Mouse (Mus musculus) forebrain, embryonic 13.5 days (tissue): Measurements from ENCODE around the gene Kank1. TPM values are rescaled to one million over a fixed set of nuclear protein-coding genes. Genes with fewer than 3 reads are reported as not detected.

Experiments used
- ATAC-seq: fragments of 200-750 bp; cut with Nextera tagmentation; 2 replicates; pipeline ENCODE4 v1.8.0; 2017
- H3K27ac ChIP-seq: fragments of 300-500 bp; sonication (generic); 2 replicates; pipeline ENCODE4 v1.5.1; 2015; ENCODE audit warnings: inconsistent platforms, mild to moderate bottlenecking, moderate library complexity
- H3K27me3 ChIP-seq: fragments of 300-500 bp; sonication (generic); 2 replicates; pipeline ENCODE4 v1.6.1; 2015; ENCODE audit warnings: mild to moderate bottlenecking, inconsistent platforms
- H3K36me3 ChIP-seq: fragments of 300-500 bp; sonication (generic); 2 replicates; pipeline ENCODE4 v1.6.1; 2015; ENCODE audit warnings: mild to moderate bottlenecking, inconsistent platforms; ENCODE audit not compliant: poor library complexity, severe bottlenecking
- H3K4me1 ChIP-seq: fragments of 300-500 bp; sonication (generic); 2 replicates; pipeline ENCODE4 v1.6.1; 2015; ENCODE audit warnings: inconsistent platforms
- H3K4me2 ChIP-seq: fragments of 300-500 bp; sonication (generic); 2 replicates; pipeline ENCODE4 v1.6.1; 2015; ENCODE audit warnings: inconsistent platforms, mild to moderate bottlenecking, moderate library complexity
- H3K4me3 ChIP-seq: fragments of 300-500 bp; sonication (generic); 2 replicates; pipeline ENCODE4 v1.5.1; 2015; ENCODE audit warnings: mild to moderate bottlenecking, inconsistent platforms
- H3K9ac ChIP-seq: fragments of 300-500 bp; sonication (generic); 2 replicates; pipeline ENCODE4 v1.6.1; 2015; ENCODE audit warnings: mild to moderate bottlenecking, inconsistent platforms
- H3K9me3 ChIP-seq: fragments of 300-500 bp; sonication (generic); replicated peaks from 2 replicates; pipeline ENCODE4 v1.6.1; 2016; ENCODE audit warnings: inconsistent platforms
- WGBS: fragments of 180-500 bp; shearing (Covaris S2); methylation state at CpG from one replicate; pipeline ENCODE4 v1.1.7; 2015; 5-methylcytosine and 5-hydroxymethylcytosine counted together
- polyA plus RNA-seq: library from polyadenylated mRNA; unstranded; fragments of >200 nt; fragmentation: Nextera tagmentation; extraction: Ambion mirVana; gene quantifications from 2 replicates; pipeline ENCODE4 v1.2.1, GENCODE M21; 2015

The Kank1 gene
- polyA plus RNA-seq, 1 experiment from 2014 or later, result 2.7 TPM

- no peaks in the 10 kb centered on the region for H3K36me3 ChIP-seq
- 17% methylated on average over 9 of the region's 9 CpGs for WGBS
- H3K27me3 ChIP-seq, result peaks cover 29% of the 10 kb centered on the region
- ATAC-seq, result no peak
- no peak overlapping the region for H3K4me3 ChIP-seq
- no peak overlapping the region for H3K9ac ChIP-seq
- peaks cover 45% of the 10 kb centered on the region for H3K4me1 ChIP-seq
- H3K27ac ChIP-seq, result no peak overlapping the region
- no peaks in the 10 kb centered on the region for H3K9me3 ChIP-seq
- H3K4me2 ChIP-seq, result peak overlapping the region; percentile 32
These were observed 162.9 kb downstream of the Kank1 start for GRCm38 (mm10) chr19:25399511-25400211.

GRCm38 (mm10) chr19:25400212-25400913 is 163.6 kb downstream of the Kank1 start:
- no peaks in the 10 kb centered on the region for H3K9me3 ChIP-seq
- peaks cover 38% of the 10 kb centered on the region for H3K4me1 ChIP-seq
- no peak overlapping the region for H3K27ac ChIP-seq
- no peak overlapping the region for H3K9ac ChIP-seq
- peaks cover 34% of the 10 kb centered on the region for H3K27me3 ChIP-seq
- 20% methylated on average over 13 of the region's 13 CpGs for WGBS
- ATAC-seq, result peak; percentile 67; the same call in 1 of the 2 replicates
- H3K4me2 ChIP-seq, result peak overlapping the region; percentile 32
- no peaks in the 10 kb centered on the region for H3K36me3 ChIP-seq
- H3K4me3 ChIP-seq, result no peak overlapping the region

- no peak; the same call in 1 of the 2 replicates for ATAC-seq
- no peak overlapping the region for H3K27ac ChIP-seq
- H3K4me3 ChIP-seq, result no peak overlapping the region
- 9% methylated on average over 8 of the region's 8 CpGs for WGBS
- H3K9ac ChIP-seq, result no peak overlapping the region
- H3K36me3 ChIP-seq, result no peaks in the 10 kb centered on the region
- no peak overlapping the region for H3K4me2 ChIP-seq
- H3K4me1 ChIP-seq, result peaks cover 45% of the 10 kb centered on the region
- H3K27me3 ChIP-seq, result peaks cover 43% of the 10 kb centered on the region
- no peaks in the 10 kb centered on the region for H3K9me3 ChIP-seq
These were observed 164.7 kb downstream of the Kank1 start for GRCm38 (mm10) chr19:25401521-25401920.

- Histone ChIP-seq H3K4me1 (peaks cover 53% of the 10 kb centered on the region), H3K4me2 (no peak overlapping the region), H3K27ac (no peak overlapping the region), H3K4me3 (no peak overlapping the region), H3K36me3 (no peaks in the 10 kb centered on the region), H3K9ac (no peak overlapping the region), H3K9me3 (no peaks in the 10 kb centered on the region), H3K27me3 (peaks cover 49% of the 10 kb centered on the region)
- 95% methylated on average over 4 of the region's 4 CpGs for WGBS
- ATAC-seq, result no peak
These were observed 167.4 kb downstream of the Kank1 start for GRCm38 (mm10) chr19:25404163-25404562.

- peaks cover 11% of the 10 kb centered on the region; the same call in 1 of the 2 replicates for H3K36me3 ChIP-seq
- peaks cover 42% of the 10 kb centered on the region for H3K27me3 ChIP-seq
- peak overlapping the region; percentile 80 for H3K4me2 ChIP-seq
- peak overlapping the region; percentile 39; the same call in 1 of the 2 replicates for H3K4me3 ChIP-seq
- 0 out of 2 replicates have a peak overlapping the region, but pooled peaks have one; percentile 61 for H3K9ac ChIP-seq
- ATAC-seq, result no peak
- H3K4me1 ChIP-seq, result peaks cover 35% of the 10 kb centered on the region
- 26% methylated on average over 6 of the region's 6 CpGs for WGBS
- H3K27ac ChIP-seq, result 0 out of 2 replicates have a peak overlapping the region, but pooled peaks have one; percentile 11
- no peaks in the 10 kb centered on the region for H3K9me3 ChIP-seq
These were observed 169.2 kb downstream of the Kank1 start for GRCm38 (mm10) chr19:25405987-25406386.

GRCm38 (mm10) chr19:25406481-25407184 is 169.9 kb downstream of the Kank1 start:
- H3K4me1 ChIP-seq, result peaks cover 29% of the 10 kb centered on the region
- 0 out of 2 replicates have a peak overlapping the region, but pooled peaks have one; percentile 11 for H3K27ac ChIP-seq
- WGBS, result 2% methylated on average over 28 of the region's 28 CpGs
- peak overlapping the region; percentile 61 for H3K9ac ChIP-seq
- H3K4me3 ChIP-seq, result peak overlapping the region; percentile 39
- H3K4me2 ChIP-seq, result peak overlapping the region; percentile 80
- H3K36me3 ChIP-seq, result peaks cover 11% of the 10 kb centered on the region; the same call in 1 of the 2 replicates
- H3K9me3 ChIP-seq, result no peaks in the 10 kb centered on the region
- peak; percentile 86 for ATAC-seq
- H3K27me3 ChIP-seq, result peaks cover 42% of the 10 kb centered on the region

- peaks cover 38% of the 10 kb centered on the region for H3K27me3 ChIP-seq
- H3K9me3 ChIP-seq, result no peaks in the 10 kb centered on the region
- H3K4me1 ChIP-seq, result peaks cover 22% of the 10 kb centered on the region
- peak overlapping the region; percentile 80 for H3K4me2 ChIP-seq
- H3K4me3 ChIP-seq, result peak overlapping the region; percentile 39
- 24% methylated on average over 10 of the region's 10 CpGs for WGBS
- no peak overlapping the region for H3K27ac ChIP-seq
- H3K36me3 ChIP-seq, result peaks cover 11% of the 10 kb centered on the region; the same call in 1 of the 2 replicates
- ATAC-seq, result no peak
- H3K9ac ChIP-seq, result peak overlapping the region; percentile 61
These were observed 170.6 kb downstream of the Kank1 start for GRCm38 (mm10) chr19:25407185-25407886.

- H3K4me1 ChIP-seq, result peaks cover 17% of the 10 kb centered on the region
- H3K9ac ChIP-seq, result no peak overlapping the region
- H3K36me3 ChIP-seq, result peaks cover 11% of the 10 kb centered on the region; the same call in 1 of the 2 replicates
- peaks cover 34% of the 10 kb centered on the region for H3K27me3 ChIP-seq
- H3K4me3 ChIP-seq, result no peak overlapping the region
- WGBS, result 42% methylated on average over 6 of the region's 6 CpGs
- no peaks in the 10 kb centered on the region for H3K9me3 ChIP-seq
- H3K27ac ChIP-seq, result no peak overlapping the region
- ATAC-seq, result no peak
- no peak overlapping the region; the same call in 1 of the 2 replicates for H3K4me2 ChIP-seq
These were observed 171.1 kb downstream of the Kank1 start for GRCm38 (mm10) chr19:25407887-25408236.

- Histone ChIP-seq H3K4me3 (no peak overlapping the region), H3K4me2 (no peak overlapping the region), H3K27ac (no peak overlapping the region), H3K4me1 (peaks cover 15% of the 10 kb centered on the region), H3K36me3 (peaks cover 11% of the 10 kb centered on the region; the same call in 1 of the 2 replicates), H3K9me3 (no peaks in the 10 kb centered on the region), H3K27me3 (peaks cover 26% of the 10 kb centered on the region), H3K9ac (no peak overlapping the region)
- no peak for ATAC-seq
- WGBS, result 98% methylated on average over 9 of the region's 9 CpGs
These were observed 172.5 kb downstream of the Kank1 start for GRCm38 (mm10) chr19:25409239-25409638.

- WGBS, result 90% methylated on average over 17 of the region's 17 CpGs
- no peak overlapping the region for H3K4me3 ChIP-seq
- no peak overlapping the region for H3K9ac ChIP-seq
- H3K27me3 ChIP-seq, result peaks cover 14% of the 10 kb centered on the region
- H3K9me3 ChIP-seq, result no peaks in the 10 kb centered on the region
- H3K36me3 ChIP-seq, result peaks cover 11% of the 10 kb centered on the region; the same call in 1 of the 2 replicates
- no peak overlapping the region for H3K27ac ChIP-seq
- ATAC-seq, result no peak
- H3K4me2 ChIP-seq, result no peak overlapping the region
- peaks cover 10% of the 10 kb centered on the region for H3K4me1 ChIP-seq
These were observed 174.6 kb downstream of the Kank1 start for GRCm38 (mm10) chr19:25411353-25411752.

GRCm38 (mm10) chr19:25415448-25415847 is 178.7 kb downstream of the Kank1 start:
- H3K36me3 ChIP-seq, result peaks cover 2% of the 10 kb centered on the region; the same call in 1 of the 2 replicates
- H3K4me1 ChIP-seq, result peaks cover 7% of the 10 kb centered on the region; the same call in 1 of the 2 replicates
- H3K27me3 ChIP-seq, result no peaks in the 10 kb centered on the region
- no peak overlapping the region for H3K4me2 ChIP-seq
- no peak overlapping the region for H3K27ac ChIP-seq
- no peak overlapping the region for H3K4me3 ChIP-seq
- H3K9ac ChIP-seq, result no peak overlapping the region
- ATAC-seq, result no peak
- H3K9me3 ChIP-seq, result no peaks in the 10 kb centered on the region
- 79% methylated on average over 5 of the region's 5 CpGs for WGBS
